Comparison of ENCODE assay signal across 17 mouse cellular contexts in genomic region chr2:50111169-50111568, GRCm38 (mm10). TPM values are rescaled to one million over a fixed set of nuclear protein-coding genes. Genes with fewer than 3 reads are reported as not detected.
A peak's percentile ranks its signal among the peaks of the same experiment; 100 is the strongest.
DNase-seq lines count a peak whose midpoint lies in the region; ATAC-seq and TF ChIP-seq lines count a peak whose summit lies in the region.
"Had no signal": no experiment of that assay in that cellular context is flagged by ENCODE, and none has a peak within 500 bp of the region (broad histone marks: within the 10 kb centered on the region; RNA-seq: fewer than 3 reads in every experiment).

No protein-coding gene starts in this region.

- no peaks in the 10 kb centered on the region for H3K36me3 ChIP-seq in heart, embryonic 11.5 days (ENCODE audit: control insufficient read depth, insufficient read depth, low read length)
- H3K36me3 ChIP-seq in kidney, postnatal 0 days (ENCODE audit: insufficient read depth, low read length), result no peaks in the 10 kb centered on the region
- H3K36me3 ChIP-seq in stomach, embryonic 16.5 days (ENCODE audit: control insufficient read depth, insufficient read depth, low read length), result no peaks in the 10 kb centered on the region
- H3K36me3 ChIP-seq in stomach, postnatal 0 days (ENCODE audit: control insufficient read depth, insufficient read depth, low read length), result no peaks in the 10 kb centered on the region
- H3K36me3 ChIP-seq: forebrain, embryonic 15.5 days; hindbrain, embryonic 13.5 days had no signal

- H3K4me1 ChIP-seq in heart, embryonic 11.5 days (ENCODE audit: control insufficient read depth, insufficient read depth, low read length), result peaks cover 19% of the 10 kb centered on the region
- 0 out of 2 replicates have a peak, but pooled peaks cover 4% of the 10 kb centered on the region for H3K4me1 ChIP-seq in kidney, postnatal 0 days (replicated peaks; ENCODE audit: insufficient read depth, low read length)
- H3K4me1 ChIP-seq in stomach, embryonic 16.5 days (ENCODE audit: control insufficient read depth, insufficient read depth, low read length), result peaks cover 12% of the 10 kb centered on the region
- peaks cover 3% of the 10 kb centered on the region for H3K4me1 ChIP-seq in stomach, postnatal 0 days (replicated peaks; ENCODE audit: control insufficient read depth, insufficient read depth)

- H3K9me3 ChIP-seq in heart, embryonic 11.5 days (replicated peaks; ENCODE audit: control insufficient read depth, low read length), result no peaks in the 10 kb centered on the region
- no peaks in the 10 kb centered on the region for H3K9me3 ChIP-seq in kidney, postnatal 0 days (replicated peaks; ENCODE audit: low read length)
- H3K9me3 ChIP-seq in stomach, embryonic 16.5 days (replicated peaks; ENCODE audit: control insufficient read depth, low read length), result no peaks in the 10 kb centered on the region
- H3K9me3 ChIP-seq in stomach, postnatal 0 days (ENCODE audit: control insufficient read depth, low read length), result no peaks in the 10 kb centered on the region
- H3K9me3 ChIP-seq: forebrain, embryonic 15.5 days; hindbrain, embryonic 13.5 days had no signal

- no peaks in the 10 kb centered on the region for H3K27me3 ChIP-seq in heart, embryonic 11.5 days (ENCODE audit: control insufficient read depth, insufficient read depth, low read length)
- H3K27me3 ChIP-seq in kidney, postnatal 0 days (ENCODE audit: insufficient read depth, low read length), result no peaks in the 10 kb centered on the region
- no peaks in the 10 kb centered on the region for H3K27me3 ChIP-seq in stomach, embryonic 16.5 days (ENCODE audit: control insufficient read depth, insufficient read depth, low read length)
- H3K27me3 ChIP-seq in stomach, postnatal 0 days (ENCODE audit: control insufficient read depth, insufficient read depth, low read length), result no peaks in the 10 kb centered on the region
- H3K27me3 ChIP-seq: forebrain, embryonic 15.5 days; hindbrain, embryonic 13.5 days had no signal

- TF ChIP-seq CTCF in kidney, postnatal 0 days (IDR thresholded peaks at IDR 0.05; ENCODE audit: low read depth), result no peak
- TF ChIP-seq CTCF in stomach, postnatal 0 days (IDR thresholded peaks at IDR 0.05; ENCODE audit: low read depth), result no peak

- H3K4me2 ChIP-seq in heart, embryonic 11.5 days, result no peak overlapping the region
- no peak overlapping the region for H3K4me2 ChIP-seq in kidney, postnatal 0 days (ENCODE audit: low read length)
- H3K4me2 ChIP-seq in stomach, embryonic 16.5 days (ENCODE audit: low read depth, low read length), result no peak overlapping the region
- no peak overlapping the region for H3K4me2 ChIP-seq in stomach, postnatal 0 days (replicated peaks; ENCODE audit: low read depth)
- H3K4me2 ChIP-seq: forebrain, embryonic 15.5 days; hindbrain, embryonic 13.5 days had no signal

- WGBS in heart, embryonic 11.5 days (ENCODE audit: insufficient replicate concordance), result 69% methylated on average over 3 of the region's 3 CpGs
- 64% methylated on average over 3 of the region's 3 CpGs for WGBS in kidney, postnatal 0 days
- 87% methylated on average over 3 of the region's 3 CpGs for WGBS in stomach, embryonic 16.5 days
- 85% methylated on average over 3 of the region's 3 CpGs for WGBS in stomach, postnatal 0 days

- no peak overlapping the region for H3K4me3 ChIP-seq in heart, embryonic 11.5 days (ENCODE audit: low read depth, low read length)
- H3K4me3 ChIP-seq in kidney, postnatal 0 days (replicated peaks; ENCODE audit: low read depth, low read length), result no peak overlapping the region
- no peak overlapping the region for H3K4me3 ChIP-seq in stomach, embryonic 16.5 days (replicated peaks; ENCODE audit: low read length)
- H3K4me3 ChIP-seq in stomach, postnatal 0 days (ENCODE audit: low read depth, low read length), result no peak overlapping the region
- H3K4me3 ChIP-seq: forebrain, embryonic 15.5 days; heart, adult 2 months; hindbrain, embryonic 13.5 days had no signal

- peak overlapping the region; percentile 73; the same call in 1 of the 2 replicates for H3K27ac ChIP-seq in heart, embryonic 11.5 days (ENCODE audit: low read depth, low read length)
- H3K27ac ChIP-seq in kidney, postnatal 0 days, result no peak overlapping the region
- H3K27ac ChIP-seq in stomach, embryonic 16.5 days (ENCODE audit: low read length), result 0 out of 2 replicates have a peak overlapping the region, but pooled peaks have one; percentile 10
- no peak overlapping the region for H3K27ac ChIP-seq in stomach, postnatal 0 days (replicated peaks)
- H3K27ac ChIP-seq: forebrain, embryonic 15.5 days; heart, adult 2 months; hindbrain, embryonic 13.5 days; hindbrain, postnatal 0 days had no signal

- no peak for TF ChIP-seq EP300 in stomach, postnatal 0 days (optimal IDR thresholded peaks at IDR 0.05)

- no peak for ATAC-seq in heart, embryonic 11.5 days (replicated peaks; ENCODE audit: insufficient number of reproducible peaks, low FRiP score, low TSS enrichment)
- no peak for ATAC-seq in kidney, postnatal 0 days (replicated peaks; ENCODE audit: low FRiP score, low read depth)
- ATAC-seq in stomach, embryonic 16.5 days (ENCODE audit: insufficient read depth, low FRiP score), result no peak
- no peak for ATAC-seq in stomach, postnatal 0 days (ENCODE audit: low FRiP score, low TSS enrichment)
- ATAC-seq: forebrain, embryonic 15.5 days; hindbrain, postnatal 0 days had no signal

- no peak overlapping the region for H3K9ac ChIP-seq in heart, embryonic 11.5 days (ENCODE audit: low read depth, low read length)
- no peak overlapping the region for H3K9ac ChIP-seq in kidney, postnatal 0 days (ENCODE audit: low read depth, low read length)
- no peak overlapping the region for H3K9ac ChIP-seq in stomach, embryonic 16.5 days (ENCODE audit: low read length)
- no peak overlapping the region for H3K9ac ChIP-seq in stomach, postnatal 0 days (ENCODE audit: low read length)
- H3K9ac ChIP-seq: forebrain, embryonic 15.5 days; hindbrain, embryonic 13.5 days had no signal

- no peak for DNase-seq in heart, adult 9 months (ENCODE audit: low spot score in 2 of 2)
- peak; percentile 23 for DNase-seq in kidney, postnatal 0 days (ENCODE audit: low spot score)
- DNase-seq in kidney, adult 9 months, result no peak
- DNase-seq in stomach, postnatal 0 days (ENCODE audit: low spot score), result no peak
- no peak for DNase-seq in spleen, postnatal 10 days (ENCODE audit: low spot score in 2 of 2)
- DNase-seq: adrenal gland, adult 2 months; adrenal gland, postnatal 25 days; cerebellum, adult 18-20 months; cerebellum, adult 9-11 months; cerebellum, postnatal 36 days; gastrocnemius, postnatal 36 days; heart, adult 2 months had no signal

RNA-seq across cellular contexts. Expression of gene Lypd6, which starts 44.9 kb away (rescaled TPM):
- polyA plus RNA-seq in heart, embryonic 11.5 days (2014; fragmentation: Nextera tagmentation; extraction: Ambion mirVana), result 10.1 and 10.3 TPM in 2 replicates
- polyA plus RNA-seq in kidney, postnatal 0 days (2015; fragmentation: Nextera tagmentation; extraction: Ambion mirVana), result 7.0 and 8.6 TPM in 2 replicates
- 20.1 and 22.6 TPM in 2 replicates for polyA plus RNA-seq in stomach, embryonic 16.5 days (2015; fragmentation: Nextera tagmentation; extraction: Ambion mirVana)
- 15.9 and 18.8 TPM in 2 replicates for polyA plus RNA-seq in stomach, postnatal 0 days (2015; fragmentation: Nextera tagmentation; extraction: Ambion mirVana)

Comparison
In these comparisons a context has a peak if more than half of its experiments do, and no peak if none do; other contexts are left out.
1. H3K27ac ChIP-seq: peak in heart, embryonic 11.5 days (single experiment) and stomach, embryonic 16.5 days (single experiment); none in kidney, postnatal 0 days (single experiment) and stomach, postnatal 0 days (single experiment).